Mouse (Mus musculus): Measurements from ENCODE around the gene Pik3r1. TPM values are rescaled to one million over a fixed set of nuclear protein-coding genes. Genes with fewer than 3 reads are reported as not detected.
A peak's percentile ranks its signal among the peaks of the same experiment; 100 is the strongest.

Pik3r1 gene
- polyA plus RNA-seq, 1 experiment from 2014 or later: 45.9 TPM

DNA sequence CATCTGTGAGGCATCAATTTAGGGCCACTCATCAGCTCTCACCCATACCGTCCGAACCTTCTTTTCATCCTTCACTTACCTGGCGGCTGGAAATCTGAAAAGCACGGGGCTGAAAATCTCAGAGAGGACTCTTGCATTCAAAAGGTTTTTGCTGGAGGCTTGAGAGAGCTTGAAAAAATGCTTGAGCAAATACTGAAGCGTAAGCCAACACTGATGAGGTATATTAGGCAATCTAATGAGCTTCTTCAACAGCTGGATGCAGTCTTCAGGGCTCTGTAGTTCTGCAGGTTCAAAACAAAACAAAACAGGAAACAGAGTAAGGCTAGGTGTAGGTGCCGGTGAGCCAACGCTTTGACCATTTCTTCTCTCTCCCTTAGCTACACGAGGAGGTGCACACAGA, 66.4 kb downstream of the Pik3r1 start:
- no peak for DNase-seq (ENCODE audit: low spot score)
- Histone ChIP-seq H3K27ac (replicated peaks; ENCODE audit: low read depth, low read length) (no peak overlapping the region), H3K36me3 (ENCODE audit: control insufficient read depth, insufficient read depth, low read length) (peaks cover 63% of the 10 kb centered on the region), H3K9ac (ENCODE audit: low read depth, low read length) (no peak overlapping the region), H3K27me3 (replicated peaks; ENCODE audit: control insufficient read depth, insufficient read depth, low read length) (no peaks in the 10 kb centered on the region), H3K4me2 (ENCODE audit: low read depth, low read length) (no peak overlapping the region), H3K4me1 (ENCODE audit: control insufficient read depth, insufficient read depth, low read length) (peaks cover 18% of the 10 kb centered on the region), H3K9me3 (ENCODE audit: control insufficient read depth, low read length) (no peaks in the 10 kb centered on the region), H3K4me3 (ENCODE audit: low read depth, low read length) (no peak overlapping the region)
- ATAC-seq (ENCODE audit: low read depth): no peak
- 86% methylated on average over 8 of the region's 8 CpGs for WGBS

DNA sequence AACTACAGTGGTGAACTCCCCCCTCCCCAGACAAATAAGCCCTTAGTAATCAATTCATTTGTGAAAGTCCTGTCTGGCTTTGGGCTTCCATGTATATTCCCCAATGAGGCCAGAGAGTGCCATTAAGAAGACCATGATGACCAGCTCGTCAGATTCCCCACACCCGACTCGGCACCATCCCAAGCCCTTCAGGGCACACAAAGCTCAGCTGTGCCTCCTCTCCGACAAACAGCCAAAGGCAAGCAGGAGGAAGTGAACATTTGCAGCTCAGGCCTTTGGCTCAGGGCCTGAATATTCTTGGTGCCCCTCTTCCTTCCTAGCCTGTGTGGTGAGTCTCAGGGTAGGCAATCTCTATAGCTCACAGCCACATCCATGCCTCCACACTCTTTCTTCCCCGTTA, 68.3 kb downstream of the Pik3r1 start:
- H3K4me1 ChIP-seq (ENCODE audit: control insufficient read depth, insufficient read depth, low read length): peaks cover 29% of the 10 kb centered on the region
- peaks cover 48% of the 10 kb centered on the region for H3K36me3 ChIP-seq (ENCODE audit: control insufficient read depth, insufficient read depth, low read length)
- no peak for DNase-seq (ENCODE audit: low spot score)
- ATAC-seq (ENCODE audit: low read depth): no peak
- H3K4me2 ChIP-seq (ENCODE audit: low read depth, low read length): no peak overlapping the region
- H3K9ac ChIP-seq (ENCODE audit: low read depth, low read length): no peak overlapping the region
- H3K4me3 ChIP-seq (ENCODE audit: low read depth, low read length): no peak overlapping the region
- no peaks in the 10 kb centered on the region for H3K27me3 ChIP-seq (replicated peaks; ENCODE audit: control insufficient read depth, insufficient read depth, low read length)
- no peak overlapping the region for H3K27ac ChIP-seq (replicated peaks; ENCODE audit: low read depth, low read length)
- whole genome bisulfite sequencing: 57% methylated on average over 5 of the region's 5 CpGs
- no peaks in the 10 kb centered on the region for H3K9me3 ChIP-seq (ENCODE audit: control insufficient read depth, low read length)

DNA sequence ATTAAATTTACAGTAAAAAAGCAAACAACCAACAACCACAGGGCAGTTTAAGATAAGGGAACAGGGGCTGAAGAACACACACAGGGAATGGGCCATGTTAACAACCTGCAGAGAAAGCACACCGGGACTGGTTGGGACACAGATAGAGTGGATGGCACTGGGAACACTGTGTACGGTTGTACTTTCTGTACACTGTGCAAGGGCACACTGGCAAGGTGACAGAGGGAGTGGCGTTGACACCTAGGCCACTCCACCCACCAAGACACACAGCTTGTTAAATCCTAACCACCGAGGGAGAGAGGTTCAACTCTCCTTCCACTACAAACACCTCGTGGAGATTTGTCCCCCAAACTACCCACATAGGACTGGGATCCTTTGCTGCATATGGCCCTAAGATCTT, 70.1 kb downstream of the Pik3r1 start:
- peaks cover 30% of the 10 kb centered on the region for H3K4me1 ChIP-seq (ENCODE audit: control insufficient read depth, insufficient read depth, low read length)
- peaks cover 48% of the 10 kb centered on the region for H3K36me3 ChIP-seq (ENCODE audit: control insufficient read depth, insufficient read depth, low read length)
- no peak for DNase-seq (ENCODE audit: low spot score)
- H3K27ac ChIP-seq (replicated peaks; ENCODE audit: low read depth, low read length): no peak overlapping the region
- ATAC-seq (ENCODE audit: low read depth): no peak
- no peak overlapping the region for H3K4me3 ChIP-seq (ENCODE audit: low read depth, low read length)
- no peaks in the 10 kb centered on the region for H3K27me3 ChIP-seq (replicated peaks; ENCODE audit: control insufficient read depth, insufficient read depth, low read length)
- H3K9ac ChIP-seq (ENCODE audit: low read depth, low read length): no peak overlapping the region
- H3K4me2 ChIP-seq (ENCODE audit: low read depth, low read length): no peak overlapping the region
- no peaks in the 10 kb centered on the region for H3K9me3 ChIP-seq (ENCODE audit: control insufficient read depth, low read length)
- 76% methylated on average over 5 of the region's 5 CpGs for WGBS

DNA sequence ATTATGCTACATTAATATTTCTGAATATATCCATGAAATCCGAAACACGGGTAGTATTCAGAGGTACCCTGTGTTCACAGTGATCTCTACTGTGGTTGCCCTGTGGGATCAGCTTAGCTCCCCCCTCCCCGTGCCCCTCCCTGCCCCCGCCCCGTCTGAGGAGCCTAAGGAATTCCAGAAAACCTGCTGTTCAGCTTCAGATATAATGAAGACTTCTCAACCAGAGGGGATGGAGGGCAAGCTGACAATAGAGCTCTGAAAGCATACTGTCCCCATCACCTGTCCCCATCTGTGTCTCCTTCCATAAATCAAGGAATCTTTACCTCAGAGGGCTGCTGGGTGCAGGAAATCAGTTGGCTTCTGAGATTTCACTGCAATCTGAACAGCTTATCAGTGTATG, 70.6 kb downstream of the Pik3r1 start:
- H3K9ac ChIP-seq (ENCODE audit: low read depth, low read length): no peak overlapping the region
- no peak for ATAC-seq (ENCODE audit: low read depth)
- no peaks in the 10 kb centered on the region for H3K27me3 ChIP-seq (replicated peaks; ENCODE audit: control insufficient read depth, insufficient read depth, low read length)
- 0 out of 2 replicates have a peak overlapping the region, but pooled peaks have one; percentile 4 for H3K4me2 ChIP-seq (ENCODE audit: low read depth, low read length)
- H3K27ac ChIP-seq (replicated peaks; ENCODE audit: low read depth, low read length): peak overlapping the region; percentile 71
- peaks cover 30% of the 10 kb centered on the region for H3K4me1 ChIP-seq (ENCODE audit: control insufficient read depth, insufficient read depth, low read length)
- peaks cover 43% of the 10 kb centered on the region for H3K36me3 ChIP-seq (ENCODE audit: control insufficient read depth, insufficient read depth, low read length)
- peak; percentile 20 for DNase-seq (ENCODE audit: low spot score)
- H3K9me3 ChIP-seq (ENCODE audit: control insufficient read depth, low read length): no peaks in the 10 kb centered on the region
- WGBS: 42% methylated on average over 5 of the region's 5 CpGs
- H3K4me3 ChIP-seq (ENCODE audit: low read depth, low read length): no peak overlapping the region

DNA sequence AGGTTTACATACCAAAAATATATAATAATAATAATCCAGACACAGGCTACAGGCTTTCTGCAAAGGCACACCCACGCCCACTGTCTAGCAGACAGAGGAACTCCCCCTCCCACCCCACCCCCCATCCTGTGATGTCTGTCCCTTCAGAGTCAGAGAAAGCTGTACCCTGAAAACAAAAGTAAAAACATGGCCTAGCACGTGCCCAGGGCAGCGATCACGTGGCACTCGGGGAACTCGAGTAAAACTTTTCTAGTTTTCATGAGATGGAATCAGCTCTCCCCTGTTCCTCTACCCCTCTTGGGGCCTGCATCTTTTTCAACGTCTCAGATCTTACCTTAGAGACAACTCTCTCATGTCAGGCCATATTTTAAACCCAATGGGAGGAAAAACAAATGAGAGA, 71.2 kb downstream of the Pik3r1 start:
- Histone ChIP-seq H3K36me3 (ENCODE audit: control insufficient read depth, insufficient read depth, low read length) (peaks cover 36% of the 10 kb centered on the region), H3K9me3 (ENCODE audit: control insufficient read depth, low read length) (no peaks in the 10 kb centered on the region), H3K27me3 (replicated peaks; ENCODE audit: control insufficient read depth, insufficient read depth, low read length) (no peaks in the 10 kb centered on the region), H3K4me3 (ENCODE audit: low read depth, low read length) (no peak overlapping the region), H3K9ac (ENCODE audit: low read depth, low read length) (peak overlapping the region; percentile 39), H3K27ac (replicated peaks; ENCODE audit: low read depth, low read length) (peak overlapping the region; percentile 71; the same call in 1 of the 2 replicates), H3K4me2 (ENCODE audit: low read depth, low read length) (0 out of 2 replicates have a peak overlapping the region, but pooled peaks have one; percentile 4), H3K4me1 (ENCODE audit: control insufficient read depth, insufficient read depth, low read length) (peaks cover 34% of the 10 kb centered on the region)
- no peak for DNase-seq (ENCODE audit: low spot score)
- no peak for ATAC-seq (ENCODE audit: low read depth)
- WGBS: 37% methylated on average over 7 of the region's 7 CpGs

DNA sequence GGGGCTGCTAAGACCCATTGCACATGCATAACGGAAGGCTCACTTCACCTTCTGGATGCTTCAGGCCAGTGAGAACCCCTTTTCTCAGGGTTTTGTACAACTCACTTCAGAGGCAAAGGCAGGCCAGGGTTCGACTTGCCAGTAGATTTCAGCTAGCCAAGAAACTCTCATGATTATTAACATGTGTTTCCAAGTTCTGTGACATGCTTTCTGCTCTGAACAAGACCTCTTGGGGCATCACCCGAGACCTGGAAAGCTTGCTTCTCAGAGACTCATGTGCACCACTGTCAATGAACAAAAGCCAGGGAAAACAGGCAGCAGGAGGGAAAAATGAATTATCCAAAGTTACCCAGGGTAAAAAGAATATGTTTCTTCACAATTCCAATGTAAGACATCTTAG, 71.7 kb downstream of the Pik3r1 start:
- WGBS: 28% methylated on average over 3 of the region's 3 CpGs

DNA sequence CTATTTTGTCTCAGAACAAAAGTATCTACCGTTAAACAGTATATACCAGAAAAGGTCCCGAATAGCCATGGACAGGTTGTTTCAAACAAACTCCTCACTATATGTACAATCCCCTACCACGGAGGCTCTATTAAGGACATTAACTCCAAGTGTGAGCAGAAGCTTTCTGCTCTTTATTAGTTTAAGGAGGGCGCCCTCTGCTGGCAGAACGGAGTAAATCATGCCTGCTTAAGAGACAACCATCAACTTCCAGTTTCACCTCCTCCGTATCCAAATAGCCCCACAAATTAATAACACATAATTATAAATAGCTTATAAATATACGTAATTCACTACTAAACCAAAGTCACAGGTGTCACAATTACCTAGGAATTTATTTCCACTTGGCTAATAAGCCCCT, 72.1 kb downstream of the Pik3r1 start:
- WGBS: 5% methylated on average over 7 of the region's 7 CpGs
- H3K27ac ChIP-seq (replicated peaks; ENCODE audit: low read depth, low read length): peak overlapping the region; percentile 64; the same call in 1 of the 2 replicates

More for the DNA sequence above, 71.7 kb downstream of the Pik3r1 start:
- Histone ChIP-seq H3K36me3 (ENCODE audit: control insufficient read depth, insufficient read depth, low read length) (peaks cover 31% of the 10 kb centered on the region), H3K9me3 (ENCODE audit: control insufficient read depth, low read length) (no peaks in the 10 kb centered on the region), H3K4me1 (ENCODE audit: control insufficient read depth, insufficient read depth, low read length) (peaks cover 37% of the 10 kb centered on the region), H3K9ac (ENCODE audit: low read depth, low read length) (peak overlapping the region; percentile 39; the same call in 1 of the 2 replicates), H3K4me3 (ENCODE audit: low read depth, low read length) (no peak overlapping the region), H3K27ac (replicated peaks; ENCODE audit: low read depth, low read length) (peak overlapping the region; percentile 71), H3K4me2 (ENCODE audit: low read depth, low read length) (peak overlapping the region; percentile 5; the same call in 1 of the 2 replicates), H3K27me3 (replicated peaks; ENCODE audit: control insufficient read depth, insufficient read depth, low read length) (no peaks in the 10 kb centered on the region)
- DNase-seq (ENCODE audit: low spot score) (peak; percentile 50), ATAC-seq (ENCODE audit: low read depth) (no peak)

DNA sequence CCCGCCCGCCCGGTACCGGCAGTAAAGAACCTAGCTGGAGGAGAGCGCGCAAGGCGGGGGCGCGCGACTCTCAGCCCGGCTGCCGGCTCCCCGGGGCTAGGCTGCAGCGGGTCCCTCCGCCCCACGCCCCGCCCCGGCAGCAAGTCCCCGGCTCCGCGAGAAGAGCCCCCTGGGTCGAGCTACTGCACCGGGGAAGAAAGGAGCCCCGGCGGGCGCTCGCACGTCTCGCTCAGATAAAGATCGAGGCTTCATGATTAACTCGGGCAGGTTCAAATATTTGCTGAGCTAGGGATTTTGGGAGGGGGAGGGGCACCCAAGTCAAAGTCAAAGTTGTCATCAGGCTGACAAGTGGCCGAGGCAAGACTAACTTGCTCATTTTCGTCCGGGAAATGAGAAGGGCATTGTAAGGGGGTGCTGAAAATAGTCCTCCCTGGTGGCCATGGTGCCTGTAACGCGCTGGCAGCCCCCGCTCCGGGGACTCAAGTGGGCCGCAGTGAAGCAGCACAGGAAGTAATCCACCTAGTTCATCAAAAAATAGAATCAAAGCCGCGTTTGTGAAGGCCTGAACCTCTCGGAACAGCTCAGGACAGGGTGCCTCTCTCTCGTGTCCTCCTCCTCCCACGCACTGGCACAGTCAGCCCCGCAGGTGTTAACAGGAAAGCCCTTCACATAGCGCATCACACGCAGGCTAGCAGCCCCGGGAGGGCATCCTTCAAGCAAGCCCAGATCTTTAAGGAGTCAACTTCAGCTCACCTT, 73.3 kb downstream of the Pik3r1 start:
- Histone ChIP-seq H3K4me1 (ENCODE audit: control insufficient read depth, insufficient read depth, low read length) (peaks cover 38% of the 10 kb centered on the region), H3K36me3 (ENCODE audit: control insufficient read depth, insufficient read depth, low read length) (peaks cover 15% of the 10 kb centered on the region), H3K4me3 (ENCODE audit: low read depth, low read length) (peak overlapping the region; percentile 52), H3K4me2 (ENCODE audit: low read depth, low read length) (peak overlapping the region; percentile 77), H3K9me3 (ENCODE audit: control insufficient read depth, low read length) (no peaks in the 10 kb centered on the region), H3K27ac (replicated peaks; ENCODE audit: low read depth, low read length) (peak overlapping the region; percentile 64), H3K9ac (ENCODE audit: low read depth, low read length) (peak overlapping the region; percentile 70), H3K27me3 (replicated peaks; ENCODE audit: control insufficient read depth, insufficient read depth, low read length) (no peaks in the 10 kb centered on the region)
- peak; percentile 64 for ATAC-seq (ENCODE audit: low read depth)
- WGBS: 2% methylated on average over 47 of the region's 48 CpGs
- peak; percentile 73 for DNase-seq (ENCODE audit: low spot score)

More for the DNA sequence above, 72.1 kb downstream of the Pik3r1 start:
- H3K9ac ChIP-seq (ENCODE audit: low read depth, low read length): no peak overlapping the region
- no peak overlapping the region for H3K4me3 ChIP-seq (ENCODE audit: low read depth, low read length)
- H3K4me1 ChIP-seq (ENCODE audit: control insufficient read depth, insufficient read depth, low read length): peaks cover 41% of the 10 kb centered on the region
- H3K27me3 ChIP-seq (replicated peaks; ENCODE audit: control insufficient read depth, insufficient read depth, low read length): no peaks in the 10 kb centered on the region
- peak overlapping the region; percentile 5 for H3K4me2 ChIP-seq (ENCODE audit: low read depth, low read length)
- H3K36me3 ChIP-seq (ENCODE audit: control insufficient read depth, insufficient read depth, low read length): peaks cover 27% of the 10 kb centered on the region
- ATAC-seq (ENCODE audit: low read depth) (no peak; the same call in 1 of the 2 replicates), DNase-seq (ENCODE audit: low spot score) (peak; percentile 96)
- no peaks in the 10 kb centered on the region for H3K9me3 ChIP-seq (ENCODE audit: control insufficient read depth, low read length)
